Mouse (Mus musculus): ENCODE results near the gene Pm20d1. TPM values are rescaled to one million over a fixed set of nuclear protein-coding genes. Genes with fewer than 3 reads are reported as not detected.

Pm20d1 gene
- polyA plus RNA-seq, 1 experiment from 2014 or later = 2.1 TPM

DNA sequence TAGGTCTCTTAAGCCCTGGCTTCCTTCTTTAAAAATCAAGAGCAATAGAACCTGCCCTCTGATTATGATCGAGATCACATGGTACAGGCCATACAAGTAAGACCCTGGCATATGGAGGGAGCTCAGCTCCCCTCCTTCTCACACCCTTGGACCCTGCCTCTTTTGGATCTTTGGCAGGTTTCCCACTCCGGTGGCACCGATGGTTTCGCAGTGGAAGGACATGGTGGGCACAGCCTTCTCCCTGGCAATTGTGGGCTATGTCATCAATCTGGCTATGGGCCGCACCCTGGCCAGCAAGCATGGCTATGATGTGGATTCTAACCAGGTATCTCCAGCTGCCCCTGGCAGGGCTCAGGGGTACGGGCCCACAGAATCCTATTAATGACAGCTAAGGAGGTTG is 40.0 kb upstream of the Pm20d1 start:
- H3K36me3 ChIP-seq (ENCODE audit: control insufficient read depth, insufficient read depth, low read length) = no peaks in the 10 kb centered on the region

DNA sequence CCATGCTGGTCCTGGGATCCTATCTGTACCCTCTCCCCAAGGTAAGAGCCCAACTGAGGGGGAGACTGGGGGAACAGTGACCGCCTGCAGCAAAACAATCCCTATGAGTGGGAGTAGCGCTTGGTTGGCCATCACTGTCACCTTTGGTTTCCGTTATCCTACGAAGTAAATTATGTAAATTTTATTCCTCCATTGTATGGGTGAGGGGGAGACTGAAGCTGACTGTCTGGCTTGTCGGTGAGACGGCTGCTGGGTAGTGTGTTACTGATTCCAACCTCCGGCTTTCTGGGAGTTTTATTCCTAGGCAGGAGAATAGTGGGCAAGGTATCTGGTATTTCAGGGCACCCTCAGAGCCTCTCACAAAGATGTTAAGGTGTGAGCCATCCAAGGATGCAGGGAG is 38.4 kb upstream of the Pm20d1 start:
- Histone ChIP-seq H3K4me1 (ENCODE audit: control insufficient read depth, insufficient read depth, low read length) (no peaks in the 10 kb centered on the region), H3K4me3 (ENCODE audit: low read length) (no peak overlapping the region), H3K36me3 (ENCODE audit: control insufficient read depth, insufficient read depth, low read length) (no peaks in the 10 kb centered on the region), H3K9me3 (ENCODE audit: control insufficient read depth, low read length) (no peaks in the 10 kb centered on the region), H3K9ac (ENCODE audit: low read depth, low read length) (no peak overlapping the region), H3K4me2 (replicated peaks; ENCODE audit: low read depth, low read length) (no peak overlapping the region), H3K27ac (ENCODE audit: low read depth, low read length) (no peak overlapping the region), H3K27me3 (ENCODE audit: control insufficient read depth, insufficient read depth, low read length) (no peaks in the 10 kb centered on the region)
- 58% methylated on average over 7 of the region's 7 CpGs for WGBS
- no peak for ATAC-seq (ENCODE audit: low FRiP score, low TSS enrichment)

More for the DNA sequence above, 40.0 kb upstream of the Pm20d1 start:
- ATAC-seq (ENCODE audit: low FRiP score, low TSS enrichment) = no peak
- Histone ChIP-seq H3K4me3 (ENCODE audit: low read length) (no peak overlapping the region), H3K4me2 (replicated peaks; ENCODE audit: low read depth, low read length) (no peak overlapping the region), H3K27ac (ENCODE audit: low read depth, low read length) (no peak overlapping the region), H3K9me3 (ENCODE audit: control insufficient read depth, low read length) (no peaks in the 10 kb centered on the region), H3K4me1 (ENCODE audit: control insufficient read depth, insufficient read depth, low read length) (no peaks in the 10 kb centered on the region), H3K27me3 (ENCODE audit: control insufficient read depth, insufficient read depth, low read length) (no peaks in the 10 kb centered on the region), H3K9ac (ENCODE audit: low read depth, low read length) (no peak overlapping the region)
- WGBS = 93% methylated on average over 6 of the region's 6 CpGs

DNA sequence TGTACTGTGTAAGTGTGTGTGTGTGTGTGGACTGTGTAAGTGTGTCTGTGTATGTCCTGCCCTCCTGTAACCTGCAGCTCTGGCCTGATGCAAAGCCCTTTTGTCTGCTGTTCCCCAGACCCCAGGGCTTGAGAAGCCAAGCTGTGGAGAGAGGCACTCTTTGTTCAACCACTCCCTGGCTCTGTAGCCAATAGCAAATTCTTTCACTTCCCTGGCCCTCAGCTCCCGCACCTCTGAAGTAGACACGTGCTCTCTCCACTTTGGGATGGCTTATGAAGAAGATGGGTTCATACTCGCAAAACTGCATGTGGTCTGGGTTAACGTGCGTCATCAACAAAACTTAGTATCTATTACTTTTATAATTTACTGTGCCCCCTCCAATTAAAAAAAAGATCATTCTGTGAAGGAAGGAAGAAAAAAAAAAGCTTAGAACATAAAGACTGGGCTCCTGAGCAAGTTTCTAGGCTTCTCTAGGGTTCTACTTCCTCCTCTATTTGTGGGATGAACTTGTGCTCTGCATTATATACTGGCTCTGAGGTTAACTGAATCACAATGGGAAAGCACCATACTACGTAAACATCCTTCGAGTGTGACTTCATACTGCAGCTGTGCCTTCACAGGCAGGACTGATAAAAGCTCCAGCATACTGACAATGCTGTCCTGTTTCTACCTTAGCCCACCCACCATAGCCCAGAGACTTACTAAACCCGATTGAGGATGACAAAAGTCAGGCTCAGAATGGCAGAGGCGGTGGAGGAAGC is 37.3 kb upstream of the Pm20d1 start:
- H3K27ac ChIP-seq (ENCODE audit: low read depth, low read length) = no peak overlapping the region

GRCm38 (mm10) chr1:131760428-131760820 is 36.8 kb upstream of the Pm20d1 start:
- no peaks in the 10 kb centered on the region for H3K36me3 ChIP-seq (ENCODE audit: control insufficient read depth, insufficient read depth, low read length)
- H3K27me3 ChIP-seq (ENCODE audit: control insufficient read depth, insufficient read depth, low read length) = no peaks in the 10 kb centered on the region
- H3K4me2 ChIP-seq (replicated peaks; ENCODE audit: low read depth, low read length) = no peak overlapping the region
- H3K27ac ChIP-seq (ENCODE audit: low read depth, low read length) = no peak overlapping the region
- H3K4me3 ChIP-seq (ENCODE audit: low read length) = no peak overlapping the region
- no peaks in the 10 kb centered on the region for H3K4me1 ChIP-seq (ENCODE audit: control insufficient read depth, insufficient read depth, low read length)
- H3K9me3 ChIP-seq (ENCODE audit: control insufficient read depth, low read length) = no peaks in the 10 kb centered on the region
- 87% methylated on average over 3 of the region's 3 CpGs for WGBS
- H3K9ac ChIP-seq (ENCODE audit: low read depth, low read length) = no peak overlapping the region
- no peak for ATAC-seq (ENCODE audit: low FRiP score, low TSS enrichment)

More for the DNA sequence above, 37.3 kb upstream of the Pm20d1 start:
- ATAC-seq (ENCODE audit: low FRiP score, low TSS enrichment) = no peak
- H3K27me3 ChIP-seq (ENCODE audit: control insufficient read depth, insufficient read depth, low read length) = no peaks in the 10 kb centered on the region
- 79% methylated on average over 9 of the region's 9 CpGs for WGBS
- no peaks in the 10 kb centered on the region for H3K9me3 ChIP-seq (ENCODE audit: control insufficient read depth, low read length)
- no peak overlapping the region for H3K4me3 ChIP-seq (ENCODE audit: low read length)
- H3K4me1 ChIP-seq (ENCODE audit: control insufficient read depth, insufficient read depth, low read length) = no peaks in the 10 kb centered on the region
- H3K9ac ChIP-seq (ENCODE audit: low read depth, low read length) = no peak overlapping the region
- no peak overlapping the region for H3K4me2 ChIP-seq (replicated peaks; ENCODE audit: low read depth, low read length)
- H3K36me3 ChIP-seq (ENCODE audit: control insufficient read depth, insufficient read depth, low read length) = no peaks in the 10 kb centered on the region

GRCm38 (mm10) chr1:131761079-131761831 is 35.9 kb upstream of the Pm20d1 start:
- 81% methylated on average over 13 of the region's 13 CpGs for WGBS
- Histone ChIP-seq H3K36me3 (ENCODE audit: control insufficient read depth, insufficient read depth, low read length) (no peaks in the 10 kb centered on the region), H3K4me3 (ENCODE audit: low read length) (no peak overlapping the region), H3K9me3 (ENCODE audit: control insufficient read depth, low read length) (no peaks in the 10 kb centered on the region), H3K27ac (ENCODE audit: low read depth, low read length) (no peak overlapping the region), H3K9ac (ENCODE audit: low read depth, low read length) (no peak overlapping the region), H3K4me1 (ENCODE audit: control insufficient read depth, insufficient read depth, low read length) (no peaks in the 10 kb centered on the region), H3K27me3 (ENCODE audit: control insufficient read depth, insufficient read depth, low read length) (no peaks in the 10 kb centered on the region), H3K4me2 (replicated peaks; ENCODE audit: low read depth, low read length) (no peak overlapping the region)
- ATAC-seq (ENCODE audit: low FRiP score, low TSS enrichment) = no peak

- 50% methylated on average over 9 of the region's 9 CpGs for WGBS
- no peaks in the 10 kb centered on the region for H3K4me1 ChIP-seq (ENCODE audit: control insufficient read depth, insufficient read depth, low read length)
- H3K9ac ChIP-seq (ENCODE audit: low read depth, low read length) = no peak overlapping the region
- H3K36me3 ChIP-seq (ENCODE audit: control insufficient read depth, insufficient read depth, low read length) = no peaks in the 10 kb centered on the region
- no peaks in the 10 kb centered on the region for H3K9me3 ChIP-seq (ENCODE audit: control insufficient read depth, low read length)
- H3K4me3 ChIP-seq (ENCODE audit: low read length) = no peak overlapping the region
- H3K27ac ChIP-seq (ENCODE audit: low read depth, low read length) = no peak overlapping the region
- no peaks in the 10 kb centered on the region for H3K27me3 ChIP-seq (ENCODE audit: control insufficient read depth, insufficient read depth, low read length)
- no peak overlapping the region for H3K4me2 ChIP-seq (replicated peaks; ENCODE audit: low read depth, low read length)
- ATAC-seq (ENCODE audit: low FRiP score, low TSS enrichment) = no peak
These were observed 33.5 kb upstream of the Pm20d1 start for GRCm38 (mm10) chr1:131763683-131764082.

- H3K9me3 ChIP-seq (ENCODE audit: control insufficient read depth, low read length) = no peaks in the 10 kb centered on the region
- no peak overlapping the region for H3K4me2 ChIP-seq (replicated peaks; ENCODE audit: low read depth, low read length)
- H3K27me3 ChIP-seq (ENCODE audit: control insufficient read depth, insufficient read depth, low read length) = no peaks in the 10 kb centered on the region
- ATAC-seq (ENCODE audit: low FRiP score, low TSS enrichment) = no peak
- H3K4me3 ChIP-seq (ENCODE audit: low read length) = no peak overlapping the region
- H3K9ac ChIP-seq (ENCODE audit: low read depth, low read length) = no peak overlapping the region
- no peaks in the 10 kb centered on the region for H3K4me1 ChIP-seq (ENCODE audit: control insufficient read depth, insufficient read depth, low read length)
- WGBS = 64% methylated on average over 8 of the region's 8 CpGs
- H3K27ac ChIP-seq (ENCODE audit: low read depth, low read length) = no peak overlapping the region
- no peaks in the 10 kb centered on the region for H3K36me3 ChIP-seq (ENCODE audit: control insufficient read depth, insufficient read depth, low read length)
These were observed 32.4 kb upstream of the Pm20d1 start for GRCm38 (mm10) chr1:131764581-131765338.

DNA sequence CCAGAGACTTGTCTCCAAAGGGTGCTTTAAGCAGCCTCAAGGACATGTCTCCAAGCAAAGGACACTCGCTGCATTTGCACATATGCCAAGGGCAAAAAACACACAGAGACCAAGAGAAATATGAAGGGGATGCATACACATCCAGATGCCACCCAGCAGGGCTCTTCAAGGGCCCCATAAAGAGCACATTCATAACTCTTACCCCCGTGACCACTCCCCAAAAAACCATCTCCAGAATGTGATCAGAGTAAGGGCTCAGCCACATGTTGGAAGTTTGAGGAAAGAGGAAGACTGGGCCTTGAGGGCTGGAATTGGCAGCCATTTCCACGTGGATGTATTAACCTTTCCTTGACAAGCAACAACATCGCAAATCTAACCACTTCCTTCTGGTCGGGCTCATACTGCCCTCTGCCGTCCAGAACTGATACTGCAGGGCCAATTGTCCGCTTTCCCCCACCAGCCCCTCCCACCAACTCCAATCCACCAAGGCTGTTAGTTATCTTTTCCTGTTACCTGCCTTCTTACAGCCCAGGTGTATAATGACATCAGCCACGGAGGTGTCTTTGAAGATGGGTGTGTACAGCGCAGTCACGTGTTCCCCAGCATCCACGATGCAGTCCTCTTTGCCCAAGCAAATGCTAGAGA is 31.7 kb upstream of the Pm20d1 start:
- no peaks in the 10 kb centered on the region for H3K4me1 ChIP-seq (ENCODE audit: control insufficient read depth, insufficient read depth, low read length)
- no peak overlapping the region for H3K27ac ChIP-seq (ENCODE audit: low read depth, low read length)
- no peaks in the 10 kb centered on the region for H3K9me3 ChIP-seq (ENCODE audit: control insufficient read depth, low read length)
- H3K27me3 ChIP-seq (ENCODE audit: control insufficient read depth, insufficient read depth, low read length) = no peaks in the 10 kb centered on the region
- peak; percentile 62 for ATAC-seq (ENCODE audit: low FRiP score, low TSS enrichment)
- no peaks in the 10 kb centered on the region for H3K36me3 ChIP-seq (ENCODE audit: control insufficient read depth, insufficient read depth, low read length)
- H3K4me2 ChIP-seq (replicated peaks; ENCODE audit: low read depth, low read length) = no peak overlapping the region
- no peak overlapping the region for H3K9ac ChIP-seq (ENCODE audit: low read depth, low read length)
- H3K4me3 ChIP-seq (ENCODE audit: low read length) = no peak overlapping the region
- WGBS = 12% methylated on average over 11 of the region's 11 CpGs

Measured in kidney, embryonic 14.5 days (tissue).